Mouse (Mus musculus) kidney, adult 8-10 months (tissue): ENCODE results near the gene Gm16181.

Experiments used
- DNase-seq, 2 experiments: peaks; one replicate each; pipeline ENCODE4 v3.0.0; 2022

Gm16181 gene

DNA sequence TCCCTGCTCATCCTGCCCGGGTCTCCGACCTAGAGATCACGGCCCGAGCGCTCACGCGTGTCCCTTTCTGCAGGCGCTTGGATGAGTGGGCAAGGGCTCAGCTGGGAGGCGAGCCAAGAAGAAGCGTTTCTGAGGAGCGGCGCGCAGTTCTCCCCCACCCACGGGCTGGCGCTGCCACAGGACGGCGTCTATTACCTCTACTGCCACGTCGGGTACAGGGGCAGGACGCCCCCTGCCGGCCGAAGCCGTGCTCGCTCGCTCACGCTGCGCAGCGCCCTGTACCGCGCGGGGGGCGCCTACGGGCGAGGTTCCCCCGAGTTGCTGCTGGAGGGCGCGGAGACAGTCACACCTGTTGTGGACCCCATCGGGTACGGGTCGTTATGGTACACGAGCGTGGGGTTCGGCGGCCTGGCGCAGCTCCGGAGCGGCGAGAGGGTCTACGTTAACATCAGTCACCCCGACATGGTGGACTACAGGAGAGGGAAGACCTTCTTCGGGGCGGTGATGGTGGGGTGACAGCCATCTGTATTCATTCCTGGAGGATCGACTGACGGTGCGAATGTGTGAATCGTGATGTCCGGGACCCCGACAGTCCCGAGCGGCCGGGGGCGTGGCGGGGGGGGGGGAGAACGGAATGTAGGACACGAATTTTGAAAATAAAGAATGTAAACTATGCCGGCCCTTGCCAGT is 24.9 kb upstream of the Gm16181 start:
- DNase-seq = peak; percentile 48 to 74

GRCm38 (mm10) chr17:35196321-35196641 is 24.4 kb upstream of the Gm16181 start:
- DNase-seq = no peak

DNA sequence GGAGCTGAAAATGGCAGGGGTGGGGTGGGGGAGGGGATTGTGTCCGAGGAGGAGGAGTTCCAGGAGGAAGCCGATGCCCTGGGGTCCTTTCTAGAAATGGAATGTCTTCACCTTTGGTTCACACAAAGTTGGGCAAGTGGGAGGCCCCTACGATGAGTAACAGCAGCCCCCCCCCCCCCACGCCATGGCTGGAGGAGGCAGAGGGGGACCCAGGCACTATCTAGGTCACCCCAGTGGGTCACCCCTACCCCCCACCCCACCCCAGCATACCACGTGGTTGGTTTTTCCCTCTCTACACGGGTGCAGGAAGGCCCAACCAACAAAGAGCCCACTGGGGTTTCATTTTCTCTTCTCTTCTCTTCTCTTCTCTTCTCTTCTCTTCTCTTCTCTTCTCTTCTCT is 23.5 kb upstream of the Gm16181 start:
- no peak for DNase-seq

DNA sequence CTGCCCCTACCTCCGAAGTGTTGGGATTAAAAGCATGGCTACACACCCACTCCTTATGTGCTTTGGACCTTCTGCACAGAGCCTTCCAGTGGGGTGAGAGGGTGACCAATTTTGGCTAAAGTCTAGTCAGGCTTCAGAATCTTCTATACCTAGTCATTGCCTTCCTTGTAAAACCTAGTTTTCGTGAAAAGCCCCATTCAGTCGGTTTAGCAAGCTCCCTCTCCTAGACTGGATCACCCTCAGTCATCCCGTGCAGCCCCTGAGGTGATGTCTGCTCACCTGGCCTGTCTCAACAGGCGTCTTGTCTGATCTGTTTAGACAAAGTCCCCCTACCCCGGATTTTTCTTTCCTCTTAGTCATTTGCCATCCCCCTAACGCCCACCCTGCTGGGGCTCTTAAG is 22.6 kb upstream of the Gm16181 start:
- no peak for DNase-seq

DNA sequence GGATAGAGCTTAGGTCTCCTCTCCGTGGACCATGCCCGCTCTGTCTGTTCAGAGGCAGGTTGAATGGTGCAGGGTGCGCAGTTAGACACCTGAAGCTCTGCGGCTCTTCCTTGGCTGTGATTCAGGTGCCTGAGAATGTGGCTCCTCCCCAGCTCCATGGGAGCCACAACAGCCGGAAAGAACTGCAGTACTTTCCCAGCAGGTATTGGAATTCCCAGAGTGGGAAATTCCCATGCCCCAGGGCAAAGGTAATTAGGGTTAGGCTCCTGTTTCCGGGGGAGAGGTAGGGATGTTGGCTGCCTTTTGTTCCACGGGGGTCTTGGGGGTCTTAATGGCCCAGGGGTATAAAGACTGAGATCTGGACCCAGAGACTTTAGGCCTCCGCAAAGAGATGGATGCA is 21.7 kb upstream of the Gm16181 start:
- no peak for DNase-seq

DNA sequence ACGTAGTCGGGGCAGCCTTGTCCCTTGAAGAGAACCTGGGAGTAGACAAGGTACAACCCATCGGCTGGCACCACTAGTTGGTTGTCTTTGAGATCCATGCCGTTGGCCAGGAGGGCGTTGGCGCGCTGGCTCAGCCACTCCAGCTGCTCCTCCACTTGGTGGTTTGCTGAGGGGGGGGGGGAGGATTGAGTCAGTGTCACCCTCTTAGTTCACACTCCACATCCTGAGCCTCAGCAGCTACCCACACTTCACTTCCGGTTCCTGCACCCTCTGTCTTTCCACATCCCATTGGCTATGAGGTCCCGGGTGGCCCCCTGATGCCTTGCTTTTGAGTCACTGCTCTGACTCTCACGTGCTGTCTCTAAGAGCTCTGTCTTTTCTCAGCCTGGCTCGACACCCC is 20.2 kb upstream of the Gm16181 start:
- DNase-seq = no peak

GRCm38 (mm10) chr17:35201128-35201527 is 19.5 kb upstream of the Gm16181 start:
- DNase-seq = no peak

DNA sequence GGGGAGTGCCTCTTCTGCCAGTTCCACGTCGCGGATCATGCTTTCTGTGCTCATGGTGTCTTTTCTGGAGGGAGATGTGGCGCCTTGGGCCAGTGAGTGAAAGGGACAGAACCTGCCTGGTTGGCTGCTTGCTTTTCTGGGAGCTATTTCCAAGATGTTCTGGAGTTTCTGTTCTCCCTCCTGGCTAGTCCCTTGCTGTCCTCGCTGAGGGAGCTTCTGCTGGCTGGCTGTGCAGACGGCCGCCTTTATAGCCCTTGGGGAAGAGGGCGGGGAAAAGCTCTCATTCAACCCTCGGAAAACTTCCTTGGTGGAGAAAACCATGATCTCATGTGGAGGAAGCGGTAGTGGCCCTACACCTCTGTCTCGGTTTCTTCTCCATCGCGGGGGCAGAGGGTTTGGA is 18.8 kb upstream of the Gm16181 start, which contains the start of gene Tnf:
Gene Tnf (minus strand): TSS at position 221 of the 400 bp plus-strand sequence.
- DNase-seq = peak in 1 of 2 experiments; percentile 44

DNA sequence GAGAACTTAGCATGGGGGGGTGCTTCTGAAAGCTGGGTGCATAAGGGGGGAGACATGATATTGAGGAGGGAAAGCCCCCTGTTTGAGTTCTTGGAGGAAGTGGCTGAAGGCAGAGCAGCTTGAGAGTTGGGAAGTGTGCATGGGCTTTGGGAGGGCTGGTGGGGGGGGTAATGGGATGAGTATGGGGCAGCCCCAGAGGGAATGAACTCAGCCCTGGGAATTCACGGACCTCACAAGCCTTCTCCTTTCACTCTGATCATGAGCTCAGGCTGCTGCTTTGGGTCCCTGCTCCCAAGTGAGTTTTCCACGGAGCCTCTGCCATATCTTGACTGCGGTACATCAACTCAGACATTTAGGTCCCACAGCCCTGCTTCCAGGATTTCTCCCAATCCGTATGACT is 18.2 kb upstream of the Gm16181 start:
- no peak for DNase-seq

- no peak for DNase-seq
Observed at GRCm38 (mm10) chr17:35204494-35205379, 15.9 kb upstream of the Gm16181 start, which contains the start of gene Lta. TSS of gene Lta (minus strand) at chr17:35205351.

DNA sequence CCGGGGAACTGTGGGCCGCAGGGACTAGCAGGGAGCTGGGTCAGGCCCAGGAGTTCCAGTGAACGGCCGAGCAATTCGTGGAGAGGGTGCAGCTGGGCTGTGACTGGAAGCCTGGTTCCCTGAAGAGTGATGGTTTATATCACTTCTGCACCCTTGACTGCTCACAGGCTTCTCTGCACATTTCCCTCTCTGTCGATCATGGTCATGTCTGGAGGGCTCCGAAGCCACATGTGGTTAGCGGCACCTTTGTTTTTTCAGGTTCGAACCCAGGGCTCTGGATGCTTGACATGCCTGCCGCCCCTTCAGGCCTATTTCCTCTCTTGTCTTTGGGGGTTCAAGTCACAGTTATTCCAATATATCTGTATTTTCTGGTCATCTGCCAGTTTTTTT is 15.3 kb upstream of the Gm16181 start:
- no peak for DNase-seq

DNA sequence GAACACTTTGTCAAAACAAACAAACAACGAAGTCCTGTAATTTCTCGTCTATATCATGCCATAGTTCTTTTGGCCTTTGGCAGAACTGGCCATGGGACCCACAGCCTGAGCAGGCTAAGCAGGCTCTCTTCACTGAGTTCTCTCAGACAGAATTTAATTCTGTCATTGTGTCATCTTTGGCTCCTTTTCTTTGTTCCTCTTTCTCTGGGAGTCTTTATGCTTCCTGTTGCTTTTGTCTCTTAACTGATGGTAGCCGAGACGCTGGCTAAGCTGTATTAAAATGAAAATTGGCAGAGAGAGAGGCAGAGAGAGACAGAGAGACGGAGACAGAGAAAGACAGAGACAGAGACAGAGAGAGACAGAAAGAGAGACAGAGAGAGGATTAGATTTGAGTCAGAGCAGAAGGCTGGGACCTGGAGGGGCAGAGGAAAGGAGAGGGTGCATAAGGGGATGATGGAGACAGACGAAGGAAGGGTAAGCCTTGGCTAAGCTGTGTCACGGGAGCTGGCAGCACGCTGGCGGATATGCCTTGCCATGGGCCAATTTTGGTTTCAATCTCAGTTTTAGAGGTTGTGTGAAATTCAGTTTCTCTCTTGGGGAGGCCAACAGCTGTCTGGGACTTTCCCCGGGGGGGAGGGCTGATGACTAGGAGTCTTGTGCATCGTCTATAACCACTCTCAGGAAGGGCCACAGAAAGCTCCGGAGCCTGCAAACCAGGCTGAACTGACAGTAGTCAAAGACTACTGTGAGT is 10.7 kb upstream of the Gm16181 start:
- no peak for DNase-seq

DNA sequence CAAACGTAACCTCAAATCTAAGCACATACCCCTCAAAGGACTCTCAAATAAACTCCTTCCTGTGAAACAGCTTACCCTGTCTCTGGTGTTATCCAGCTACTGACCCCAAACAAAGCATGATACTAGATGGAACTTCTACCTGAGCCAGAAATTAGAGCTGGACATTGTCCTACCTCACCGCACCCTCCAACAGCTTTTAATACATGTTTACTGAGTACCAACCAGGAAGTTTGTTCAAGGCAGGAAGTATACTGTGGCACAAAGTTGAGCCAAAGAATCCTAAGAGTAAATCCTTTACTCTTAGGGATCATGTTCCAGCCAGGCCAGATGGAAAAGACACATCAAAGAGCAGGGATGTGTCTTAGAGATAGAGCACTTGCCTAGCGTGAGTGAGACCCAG is 10.0 kb upstream of the Gm16181 start:
- no peak for DNase-seq

DNA sequence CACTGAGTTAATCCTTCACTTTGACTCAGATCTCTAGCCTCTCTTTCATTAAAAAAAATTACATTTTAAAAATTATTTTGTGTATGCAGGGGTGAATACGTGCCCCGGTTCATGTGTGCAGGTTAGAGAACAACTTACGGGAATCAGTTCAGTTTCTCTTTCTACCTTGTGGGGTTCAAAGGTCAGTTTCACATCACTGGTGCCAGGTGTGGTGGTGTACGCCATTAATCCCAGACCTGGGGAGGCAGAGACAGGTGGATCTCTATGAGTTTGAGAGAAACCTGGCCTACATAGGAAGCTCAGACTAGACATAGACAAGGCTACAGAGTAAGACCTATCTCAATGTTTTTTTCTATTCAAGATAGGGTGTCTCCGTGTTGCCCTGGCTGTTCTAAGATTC is 7.6 kb upstream of the Gm16181 start:
- no peak for DNase-seq

- DNase-seq = peak; percentile 42 to 47
Observed at GRCm38 (mm10) chr17:35218516-35219193, 2.0 kb upstream of the Gm16181 start.

DNA sequence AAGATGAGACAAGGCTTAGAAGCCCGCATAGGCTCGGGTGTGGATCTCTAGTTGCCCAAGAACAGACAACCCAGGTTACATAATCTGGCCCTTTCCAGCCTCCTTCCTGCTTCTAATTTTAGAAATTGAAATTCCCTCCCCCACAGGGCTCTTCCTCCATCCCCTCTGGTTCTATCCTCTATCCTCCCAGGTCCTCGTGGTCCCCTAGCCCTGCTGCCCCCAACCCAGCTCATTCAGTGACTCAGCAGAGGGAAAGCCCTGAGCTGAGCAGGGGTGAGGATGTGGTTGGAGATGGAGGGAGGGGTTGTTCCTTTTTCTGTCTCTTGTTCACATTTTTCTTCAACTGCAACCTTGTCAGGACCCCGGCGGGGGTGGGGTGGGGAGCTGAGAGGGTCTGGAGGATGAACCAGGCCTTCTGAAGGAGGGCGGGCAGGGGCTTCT is 1.0 kb upstream of the Gm16181 start:
- DNase-seq = no peak

DNA sequence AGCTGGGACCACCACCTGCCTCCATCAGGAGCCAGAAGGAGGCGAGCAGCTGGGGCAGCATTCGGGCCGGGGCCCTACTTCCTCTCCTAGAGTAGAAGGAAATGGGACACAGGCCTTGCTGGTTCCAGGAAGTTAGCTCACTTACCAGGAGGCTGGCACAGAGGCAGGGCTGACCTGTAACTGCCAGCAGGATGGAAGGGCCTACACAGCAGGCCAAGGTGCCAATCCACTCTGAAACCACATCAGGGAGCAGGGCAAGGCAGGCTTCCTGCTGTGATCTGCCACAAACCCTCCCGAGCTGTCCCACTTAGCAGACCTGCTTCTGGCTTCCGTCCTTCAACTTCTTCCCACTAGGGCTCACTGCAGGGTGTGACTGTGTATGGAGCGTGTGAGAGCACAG is 1.7 kb downstream of the Gm16181 start:
- no peak for DNase-seq

DNA sequence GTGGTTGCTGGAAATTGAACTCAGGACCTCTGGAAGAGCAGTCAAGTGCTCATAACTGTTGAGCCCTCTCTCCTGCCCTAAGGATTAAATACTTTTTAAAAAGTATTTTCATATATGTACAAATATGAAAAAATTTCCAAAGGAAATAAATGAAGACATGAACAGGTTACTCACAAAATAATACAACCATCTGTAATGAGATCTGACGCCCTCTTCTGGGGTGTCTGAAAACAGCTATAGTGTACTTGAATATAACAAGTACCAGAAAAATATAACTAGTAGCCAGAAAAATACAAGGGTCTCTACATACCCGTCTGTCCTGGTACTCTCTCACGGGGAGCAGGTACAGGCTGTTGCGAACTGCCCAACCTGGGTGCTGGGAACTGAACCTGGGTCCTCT is 4.0 kb downstream of the Gm16181 start:
- DNase-seq = no peak

DNA sequence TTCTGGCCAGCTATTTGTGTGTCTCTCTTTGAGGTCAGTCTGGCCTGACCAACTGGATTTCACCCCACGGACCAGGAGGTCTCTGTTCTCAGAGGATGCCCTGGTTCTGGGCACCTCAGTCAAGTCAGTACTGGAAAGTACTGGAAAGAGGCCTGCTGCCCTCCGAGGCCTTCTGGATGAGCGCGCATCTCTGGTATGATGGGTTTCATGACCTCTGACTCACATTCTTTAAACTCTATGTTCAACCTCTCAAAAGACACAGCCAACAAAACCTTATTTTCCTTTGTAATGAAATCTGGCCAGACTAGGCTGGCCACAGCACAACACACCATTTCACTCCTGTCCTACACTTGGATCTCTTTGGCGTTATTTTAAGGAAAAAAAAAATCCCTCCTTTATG is 4.8 kb downstream of the Gm16181 start:
- DNase-seq = no peak

DNA sequence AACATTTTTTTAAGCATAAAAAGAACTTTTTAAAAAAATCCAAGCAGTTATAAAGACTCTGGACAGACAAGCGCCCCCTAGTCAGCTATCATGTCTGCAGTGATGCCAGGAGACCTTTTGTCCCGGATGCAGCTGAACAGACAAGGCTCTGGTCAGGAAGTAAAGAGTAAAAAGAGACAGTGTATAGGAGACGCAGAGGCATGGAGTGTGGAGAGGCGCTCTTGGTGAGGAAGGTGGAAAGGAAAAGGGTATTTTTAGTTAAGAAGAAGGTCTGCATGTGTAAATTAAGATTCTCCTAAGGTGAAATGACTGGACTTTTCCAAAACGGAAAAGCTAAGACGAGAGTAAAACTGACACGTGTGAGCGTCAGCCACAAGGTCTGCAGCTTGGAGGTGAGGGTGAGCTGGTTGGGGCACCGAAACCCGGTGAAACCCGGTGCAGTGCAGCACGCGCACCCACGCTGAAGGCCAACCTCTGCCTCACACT is 6.0 kb downstream of the Gm16181 start:
- DNase-seq = no peak

DNA sequence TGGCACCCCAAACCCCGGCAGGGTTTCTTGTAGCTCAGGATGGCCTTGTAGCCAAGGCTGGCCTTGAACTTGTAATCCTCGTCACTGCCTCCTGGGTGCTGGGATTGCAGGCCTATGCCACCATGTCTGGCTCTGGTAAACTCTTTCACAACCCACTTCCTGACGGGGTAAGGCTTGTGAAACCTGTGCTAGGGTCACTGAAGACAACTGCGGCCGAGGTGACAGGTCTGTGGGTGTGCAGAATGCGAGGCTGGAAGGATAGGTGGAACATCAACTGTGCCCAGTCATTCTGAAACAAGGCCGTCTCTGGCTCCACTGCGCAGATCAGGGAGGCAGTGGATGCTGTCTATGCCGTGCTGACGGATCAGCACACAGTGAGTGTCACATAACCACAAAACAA is 10.4 kb downstream of the Gm16181 start:
- no peak for DNase-seq

- peak in 1 of 2 experiments; percentile 88 for DNase-seq
Observed at GRCm38 (mm10) chr17:35232043-35232442, 11.4 kb downstream of the Gm16181 start.

DNA sequence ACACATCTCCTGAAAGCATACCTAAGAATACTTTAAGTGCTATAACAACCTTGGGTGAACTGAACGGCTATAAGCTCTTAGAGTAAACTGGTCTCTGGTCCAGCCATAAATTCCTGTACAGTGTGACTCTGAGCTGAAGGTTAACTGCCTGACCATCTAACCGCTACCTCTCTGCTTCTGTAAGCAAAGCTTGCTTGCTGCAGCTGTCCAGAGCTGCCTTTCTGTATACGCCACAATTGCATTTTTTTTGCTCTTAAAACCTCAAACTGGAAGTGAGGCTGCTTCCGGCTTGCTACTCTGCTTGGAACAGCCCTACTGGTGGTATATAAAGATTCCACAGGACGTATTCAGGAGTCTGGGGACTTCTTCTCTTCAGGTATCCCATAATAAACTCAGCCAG is 12.0 kb downstream of the Gm16181 start:
- no peak for DNase-seq
